ENCODE assay signal across 8 mouse cellular contexts in the genomic region with DNA sequence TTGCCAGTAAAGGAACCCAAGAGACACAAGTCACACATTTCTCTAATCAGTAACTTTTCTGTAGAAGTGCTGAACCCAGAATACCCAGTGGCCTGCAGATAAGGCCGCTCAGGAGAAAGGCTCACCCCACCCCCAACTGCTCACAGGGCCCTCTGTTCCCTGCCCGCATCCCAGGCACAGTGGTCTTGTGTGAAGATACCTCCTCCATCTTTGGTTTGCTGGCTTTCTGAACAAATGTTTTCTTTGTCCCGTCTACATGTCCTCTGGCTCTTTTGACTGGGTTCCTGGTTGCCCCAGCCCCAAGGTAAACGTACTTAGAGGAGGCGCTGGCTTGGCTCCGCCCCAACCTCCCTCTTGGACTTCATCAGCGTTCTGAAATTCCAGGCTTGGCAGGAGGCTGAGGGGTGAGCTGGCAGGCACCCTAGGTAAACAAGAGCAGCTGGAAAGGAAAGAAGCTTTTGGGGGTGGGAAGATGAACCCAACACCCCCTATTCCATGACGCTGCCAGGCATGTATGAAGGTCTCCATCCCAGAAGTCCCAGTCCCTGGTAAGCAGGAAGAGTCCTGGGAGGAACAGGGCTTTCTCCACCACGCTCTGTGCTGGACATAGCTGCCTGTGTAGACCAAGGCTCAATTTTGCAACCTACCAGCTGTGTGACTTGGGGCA. TPM values are rescaled to one million over a fixed set of nuclear protein-coding genes. Genes with fewer than 3 reads are reported as not detected.
DNase-seq lines count a peak whose midpoint lies in the region; ATAC-seq and TF ChIP-seq lines count a peak whose summit lies in the region.

No protein-coding gene starts in this region.

- TF ChIP-seq POLR2A in kidney, adult 2 months (IDR thresholded peaks at IDR 0.05; ENCODE audit: low read depth, low read length), result no peak

- H3K4me3 ChIP-seq in gastrocnemius, adult 2 months, result no peak overlapping the region
- H3K4me3 ChIP-seq in kidney, adult 2 months (ENCODE audit: insufficient read depth, low read depth, low read length), result peak overlapping the region; percentile 18; the same call in 1 of the 2 replicates
- no peak overlapping the region; the same call in 1 of the 2 replicates for H3K4me3 ChIP-seq in lung, embryonic 16.5 days (ENCODE audit: low read length)
- no peak overlapping the region for H3K4me3 ChIP-seq in midbrain, postnatal 0 days (ENCODE audit: low read depth, low read length)

- peak overlapping the region; percentile 72 for H3K27ac ChIP-seq in gastrocnemius, adult 2 months
- H3K27ac ChIP-seq in kidney, adult 2 months (ENCODE audit: insufficient read depth, low read depth, low read length), result peak overlapping the region; percentile 95
- H3K27ac ChIP-seq in lung, embryonic 16.5 days (ENCODE audit: low read length), result peak overlapping the region; percentile 88
- no peak overlapping the region for H3K27ac ChIP-seq in midbrain, postnatal 0 days (ENCODE audit: low read depth, low read length)

- no peaks in the 10 kb centered on the region for H3K9me3 ChIP-seq in lung, embryonic 16.5 days (ENCODE audit: control insufficient read depth, low read length)
- H3K9me3 ChIP-seq in midbrain, postnatal 0 days (ENCODE audit: low read length), result no peaks in the 10 kb centered on the region

- WGBS in kidney, adult 2 months, result 16% methylated on average over 9 of the region's 9 CpGs
- 17% methylated on average over 9 of the region's 9 CpGs for WGBS in lung, embryonic 16.5 days
- 45% methylated on average over 9 of the region's 9 CpGs for WGBS in midbrain, postnatal 0 days

- peak overlapping the region; percentile 16 for H3K4me2 ChIP-seq in lung, embryonic 16.5 days (ENCODE audit: low read depth, low read length)
- H3K4me2 ChIP-seq in midbrain, postnatal 0 days (ENCODE audit: low read depth, low read length, poor library complexity, severe bottlenecking), result no peak overlapping the region

- peak overlapping the region; percentile 38 for H3K9ac ChIP-seq in lung, embryonic 16.5 days (ENCODE audit: low read length)
- H3K9ac ChIP-seq in midbrain, postnatal 0 days (replicated peaks; ENCODE audit: low read length, poor library complexity, severe bottlenecking), result no peak overlapping the region

- peaks cover 25% of the 10 kb centered on the region; the same call in 1 of the 2 replicates for H3K4me1 ChIP-seq in kidney, adult 2 months (ENCODE audit: control insufficient read depth, insufficient read depth, low read length)
- H3K4me1 ChIP-seq in lung, embryonic 16.5 days (replicated peaks; ENCODE audit: control insufficient read depth, insufficient read depth, low read length), result peaks cover 37% of the 10 kb centered on the region
- no peaks in the 10 kb centered on the region for H3K4me1 ChIP-seq in midbrain, postnatal 0 days (ENCODE audit: insufficient read depth, low read length)

- TF ChIP-seq CTCF in gastrocnemius, adult 2 months (IDR thresholded peaks at IDR 0.05), result no peak
- TF ChIP-seq CTCF in kidney, adult 2 months (conservative IDR thresholded peaks at IDR 0.05; ENCODE audit: insufficient read depth, insufficient read length, low read depth, low read length), result no peak
- no peak for TF ChIP-seq CTCF in midbrain, postnatal 0 days (IDR thresholded peaks at IDR 0.05)

- ATAC-seq in lung, embryonic 16.5 days (ENCODE audit: low read depth), result peak; percentile 80
- ATAC-seq in midbrain, postnatal 0 days (ENCODE audit: low FRiP score), result no peak

- peak; percentile 63 for DNase-seq in ovary, adult 18-20 months (ENCODE audit: low spot score)
- DNase-seq in ovary, postnatal 10 days (ENCODE audit: low spot score), result no peak
- DNase-seq in gastrocnemius, adult 2 months, result peak; percentile 82
- peak; percentile 96 for DNase-seq in kidney, adult 2 months
- peak; percentile 85 for DNase-seq in yolk sac, embryonic 10.5 days (ENCODE audit: low spot score)
- DNase-seq in left cerebral cortex, adult 9 months (ENCODE audit: low spot score in 2 of 2), result no peak
- no peak for DNase-seq in midbrain, postnatal 0 days (ENCODE audit: low spot score)

- H3K27me3 ChIP-seq in kidney, adult 2 months (replicated peaks; ENCODE audit: control insufficient read depth, insufficient read depth, low read length), result no peaks in the 10 kb centered on the region
- no peaks in the 10 kb centered on the region for H3K27me3 ChIP-seq in lung, embryonic 16.5 days (ENCODE audit: control insufficient read depth, insufficient read depth, low read depth, low read length)
- no peaks in the 10 kb centered on the region for H3K27me3 ChIP-seq in midbrain, postnatal 0 days (ENCODE audit: insufficient read depth, low read length)

- intact Hi-C loops in gastrocnemius, adult 2 months (cut with DNase I), result no loop called here

- peaks cover under 1% of the 10 kb centered on the region; the same call in 1 of the 2 replicates for H3K36me3 ChIP-seq in kidney, adult 2 months (ENCODE audit: control insufficient read depth, insufficient read depth, low read length)
- H3K36me3 ChIP-seq in lung, embryonic 16.5 days (ENCODE audit: control insufficient read depth, insufficient read depth, low read length), result peaks cover 7% of the 10 kb centered on the region
- H3K36me3 ChIP-seq in midbrain, postnatal 0 days (ENCODE audit: insufficient read depth, low read length), result no peaks in the 10 kb centered on the region

RNA-seq across cellular contexts. Expression of a gene that starts 32.5 kb away (rescaled TPM):
- 10 to 100 TPM; 44.2 to 55.4 TPM for total RNA-seq in gastrocnemius, adult 2 months (2021)
- polyA plus RNA-seq in kidney, adult 2 months (2012; rRNA removed), result 217 and 221 TPM in 2 replicates
- polyA plus RNA-seq in lung, embryonic 16.5 days (2015; fragmentation: Nextera tagmentation; extraction: Ambion mirVana), result 75.8 and 81.6 TPM in 2 replicates
- 13.3 and 16.0 TPM in 2 replicates for total RNA-seq in midbrain, postnatal 0 days (2014; rRNA removed)
- 6.8 and 8.6 TPM in 2 replicates for polyA plus RNA-seq in midbrain, postnatal 0 days (2015; fragmentation: Nextera tagmentation; extraction: Ambion mirVana)

Comparison
In these comparisons a context has a peak if more than half of its experiments do, and no peak if none do; other contexts are left out.
1. DNase-seq: peak in ovary, adult 18-20 months (single experiment), gastrocnemius, adult 2 months (single experiment), kidney, adult 2 months (single experiment) and yolk sac, embryonic 10.5 days (single experiment); none in ovary, postnatal 10 days (single experiment), left cerebral cortex, adult 9 months (0 of 2) and midbrain, postnatal 0 days (single experiment).